Mouse (Mus musculus) heart, adult 2 months (tissue): ENCODE data around the gene B3gnt2.

Experiments
- CTCF ChIP-seq: fragments of 200-600 bp; IDR thresholded peaks from 2 replicates; pipeline ENCODE4 v1.8.1; 2022; ENCODE audit warnings: antibody characterized with exemption, mild to moderate bottlenecking, moderate library complexity
- EP300 ChIP-seq: fragments of 200-500 bp; IDR thresholded peaks from 2 replicates; pipeline ENCODE4 v1.6.1; 2011; ENCODE audit warnings: low read depth, low read length, control low read depth; ENCODE audit not compliant: insufficient read depth
- POLR2A ChIP-seq: fragments of 200-500 bp; IDR thresholded peaks from 2 replicates; pipeline ENCODE4 v1.6.1; 2011; ENCODE audit warnings: mild to moderate bottlenecking, low read depth, low read length, control low read depth; ENCODE audit not compliant: insufficient read depth

DNA sequence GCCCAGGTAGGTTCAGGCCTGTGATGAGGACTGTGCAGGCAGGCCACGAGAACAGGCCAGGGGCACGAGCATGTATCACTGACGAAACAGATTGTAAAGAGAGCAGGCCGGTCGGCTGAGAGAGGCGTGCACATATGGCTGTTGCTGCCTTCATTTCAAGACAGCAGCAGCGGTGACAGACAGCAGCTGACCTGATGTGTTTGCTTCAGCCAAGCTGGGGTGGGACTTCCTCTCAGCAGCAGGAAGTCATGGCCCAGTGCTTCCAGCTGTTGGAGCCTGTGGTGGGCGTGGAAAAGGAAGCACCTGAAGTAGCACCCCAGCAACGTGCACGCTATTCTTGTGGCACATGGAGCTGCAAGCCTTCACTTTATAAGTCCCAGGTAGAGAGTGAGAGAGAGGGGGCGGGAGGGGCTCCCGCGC is 78.0 kb downstream of the B3gnt2 start:
- TF ChIP-seq POLR2A (no peak), CTCF (no peak), EP300 (no peak)
